Mouse (Mus musculus): ENCODE data around the gene Pax1. TPM values are rescaled to one million over a fixed set of nuclear protein-coding genes. Genes with fewer than 3 reads are reported as not detected.

Pax1 gene
- polyA plus RNA-seq (2017; shearing (Covaris generic)) = not detected

GRCm38 (mm10) chr2:147361581-147361980, at the start of gene Pax1:
Pax1 (plus strand) TSS chr2:147361925.

Other genes with a start within 250 kb of the Pax1 start
- gene Nkx2-2, start 167.7 kb upstream of the Pax1 start, polyA plus RNA-seq (2017; shearing (Covaris generic)) = not detected

All from CD4-positive, CD25-positive, alpha-beta regulatory T cell (primary cell).